ENCODE assay signal across 8 mouse cellular contexts in the genomic region with DNA sequence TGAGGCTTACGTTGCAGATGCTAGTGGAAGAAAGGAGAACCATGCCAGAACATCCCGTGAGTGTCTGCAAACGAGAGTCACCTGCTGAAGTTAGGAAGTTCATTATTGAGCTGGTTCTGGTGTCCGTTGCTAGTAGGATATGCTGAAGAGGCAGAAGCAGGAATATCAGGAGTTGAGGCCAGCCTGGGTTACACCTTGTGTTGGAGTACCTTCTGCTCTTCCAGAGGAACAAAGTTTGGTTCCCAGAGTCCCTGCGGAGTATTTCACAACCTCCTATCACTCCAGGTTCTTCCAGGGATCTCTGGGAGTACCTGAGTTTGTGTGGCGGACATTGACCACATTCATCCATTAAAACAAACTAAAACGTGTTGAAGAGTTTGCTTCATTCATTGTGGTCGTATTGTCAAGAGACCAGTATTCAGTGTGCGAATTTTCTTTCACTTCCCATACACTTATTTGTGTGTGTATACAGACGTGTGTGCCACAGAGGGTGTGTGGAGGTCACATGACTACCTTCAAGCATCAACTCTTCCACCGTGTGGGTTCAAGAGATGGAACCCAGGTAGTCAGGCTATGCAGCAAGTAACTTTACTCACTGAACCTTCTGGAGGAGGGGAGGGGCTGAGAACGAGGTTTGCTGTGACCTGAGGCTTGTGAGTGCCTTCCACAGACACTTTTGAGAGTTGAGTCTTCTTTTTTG. TPM values are rescaled to one million over a fixed set of nuclear protein-coding genes. Genes with fewer than 3 reads are reported as not detected.
A peak's percentile ranks its signal among the peaks of the same experiment; 100 is the strongest.
DNase-seq lines count a peak whose midpoint lies in the region; ATAC-seq and TF ChIP-seq lines count a peak whose summit lies in the region.

No protein-coding gene starts in this region.

- H3K27ac ChIP-seq in lung, embryonic 15.5 days: peak overlapping the region; percentile 52; the same call in 1 of the 2 replicates
- H3K27ac ChIP-seq in embryonic fibroblast, embryonic 13.5 days (ENCODE audit: insufficient read depth, low read length): no peak overlapping the region; the same call in 1 of the 2 replicates
- no peak overlapping the region for H3K27ac ChIP-seq in limb, embryonic 12.5 days
- peak overlapping the region; percentile 78 for H3K27ac ChIP-seq in olfactory bulb, adult 2 months (ENCODE audit: insufficient read depth, low read depth, low read length)

- TF ChIP-seq POLR2A in embryonic fibroblast, embryonic 13.5 days (IDR thresholded peaks at IDR 0.05; ENCODE audit: low read depth, low read length): peak; percentile 5; the same call in 1 of the 2 replicates
- TF ChIP-seq POLR2A in olfactory bulb, adult 2 months (IDR thresholded peaks at IDR 0.05; ENCODE audit: insufficient read depth, low read depth, low read length): no peak

- no peak for TF ChIP-seq CTCF in embryonic fibroblast, embryonic 13.5 days (IDR thresholded peaks at IDR 0.05; ENCODE audit: borderline replicate concordance, insufficient read depth, low read length)
- TF ChIP-seq CTCF in olfactory bulb, adult 2 months (IDR thresholded peaks at IDR 0.05; ENCODE audit: insufficient read depth, low read depth, low read length): no peak

- peak overlapping the region; percentile 86 for H3K4me2 ChIP-seq in lung, embryonic 15.5 days
- H3K4me2 ChIP-seq in limb, embryonic 12.5 days: peak overlapping the region; percentile 90

- H3K9me3 ChIP-seq in lung, embryonic 15.5 days: no peaks in the 10 kb centered on the region
- no peaks in the 10 kb centered on the region for H3K9me3 ChIP-seq in limb, embryonic 12.5 days

- DNase-seq in lung, postnatal 25 days (ENCODE audit: low spot score): no peak
- no peak for DNase-seq in right cerebral cortex, postnatal 10 days (ENCODE audit: low spot score in 2 of 2)
- DNase-seq in layer of hippocampus, postnatal 10 days (ENCODE audit: low spot score in 2 of 2): no peak
- no peak for DNase-seq in kidney, postnatal 25 days

- H3K36me3 ChIP-seq in lung, embryonic 15.5 days: peaks cover 34% of the 10 kb centered on the region
- peaks cover 35% of the 10 kb centered on the region for H3K36me3 ChIP-seq in limb, embryonic 12.5 days

- WGBS in lung, embryonic 15.5 days: 47% methylated on average over 12 of the region's 12 CpGs
- WGBS in limb, embryonic 12.5 days: 58% methylated on average over 12 of the region's 12 CpGs
- 50% methylated on average over 12 of the region's 12 CpGs for WGBS in olfactory bulb, adult 2 months

- H3K4me1 ChIP-seq in lung, embryonic 15.5 days: peaks cover 24% of the 10 kb centered on the region
- peaks cover 8% of the 10 kb centered on the region for H3K4me1 ChIP-seq in embryonic fibroblast, embryonic 13.5 days (ENCODE audit: control insufficient read depth, insufficient read depth, low read length)
- H3K4me1 ChIP-seq in limb, embryonic 12.5 days (replicated peaks): peaks cover 24% of the 10 kb centered on the region
- peaks cover 13% of the 10 kb centered on the region for H3K4me1 ChIP-seq in olfactory bulb, adult 2 months (ENCODE audit: control insufficient read depth, insufficient read depth, low read length)

- no peaks in the 10 kb centered on the region for H3K27me3 ChIP-seq in lung, embryonic 15.5 days
- H3K27me3 ChIP-seq in limb, embryonic 12.5 days: no peaks in the 10 kb centered on the region

- peak overlapping the region; percentile 73 for H3K9ac ChIP-seq in lung, embryonic 15.5 days
- peak overlapping the region; percentile 80 for H3K9ac ChIP-seq in limb, embryonic 12.5 days (replicated peaks)

- peak overlapping the region; percentile 70 for H3K4me3 ChIP-seq in lung, embryonic 15.5 days
- peak overlapping the region; percentile 55 for H3K4me3 ChIP-seq in embryonic fibroblast, embryonic 13.5 days (ENCODE audit: insufficient read depth, low read length)
- peak overlapping the region; percentile 66 for H3K4me3 ChIP-seq in limb, embryonic 12.5 days (replicated peaks)
- peak overlapping the region; percentile 81 for H3K4me3 ChIP-seq in olfactory bulb, adult 2 months (ENCODE audit: insufficient read depth, low read depth, low read length)

- no peak for ATAC-seq in lung, embryonic 15.5 days (ENCODE audit: borderline replicate concordance, extremely low read depth, low FRiP score, low TSS enrichment)
- ATAC-seq in limb, embryonic 12.5 days (ENCODE audit: insufficient number of reproducible peaks, insufficient read depth, low FRiP score, low TSS enrichment, low read depth): no peak

RNA-seq across cellular contexts. Expression of a gene that starts 6.6 kb away (rescaled TPM):
- polyA plus RNA-seq in lung, embryonic 15.5 days (2015; fragmentation: Nextera tagmentation; extraction: Ambion mirVana): 695 and 737 TPM in 2 replicates
- 830 and 831 TPM in 2 replicates for polyA plus RNA-seq in embryonic fibroblast, embryonic 13.5 days (2011; ENCODE audit: insufficient read length, low read depth, missing spikeins)
- 805 and 832 TPM in 2 replicates for polyA plus RNA-seq in limb, embryonic 12.5 days (2016; fragmentation: Nextera tagmentation; extraction: Ambion mirVana)
- polyA plus RNA-seq in olfactory bulb, adult 2 months (2012; ENCODE audit: insufficient read depth, insufficient read length, low replicate concordance, missing spikeins): 808 TPM in 1 of 2 replicates, not detected in the other
- total RNA-seq in layer of hippocampus, postnatal 10 days (2021): 100 to 1,000 TPM; 340 to 352 TPM

RNA-seq across cellular contexts. Expression of a gene that starts 38.2 kb away (rescaled TPM):
- 10.3 and 10.6 TPM in 2 replicates for polyA plus RNA-seq in lung, embryonic 15.5 days (2015; fragmentation: Nextera tagmentation; extraction: Ambion mirVana)
- 0.57 and 4.3 TPM in 2 replicates for polyA plus RNA-seq in embryonic fibroblast, embryonic 13.5 days (2011; ENCODE audit: insufficient read length, low read depth, missing spikeins)
- 0.26 and 0.29 TPM in 2 replicates for polyA plus RNA-seq in limb, embryonic 12.5 days (2016; fragmentation: Nextera tagmentation; extraction: Ambion mirVana)
- polyA plus RNA-seq in olfactory bulb, adult 2 months (2012; ENCODE audit: insufficient read depth, insufficient read length, low replicate concordance, missing spikeins): not detected in 2 replicates
- total RNA-seq in layer of hippocampus, postnatal 10 days (2021): 1 to 10 TPM; 3.9 to 4.1 TPM

Comparison
In these comparisons a context has a peak if more than half of its experiments do, and no peak if none do; other contexts are left out.
1. H3K27ac ChIP-seq: peak in lung, embryonic 15.5 days (single experiment) and olfactory bulb, adult 2 months (single experiment); none in embryonic fibroblast, embryonic 13.5 days (single experiment) and limb, embryonic 12.5 days (single experiment).
2. Peak in every context shown above with its lines, with median percentiles within 50 percentile points of each other: H3K4me3 ChIP-seq.